Mouse (Mus musculus): ENCODE data around the gene Vezf1. TPM values are rescaled to one million over a fixed set of nuclear protein-coding genes. Genes with fewer than 3 reads are reported as not detected.

The Vezf1 gene
- polyA plus RNA-seq, 1 experiment from 2014 or later = 23.3 TPM

DNA sequence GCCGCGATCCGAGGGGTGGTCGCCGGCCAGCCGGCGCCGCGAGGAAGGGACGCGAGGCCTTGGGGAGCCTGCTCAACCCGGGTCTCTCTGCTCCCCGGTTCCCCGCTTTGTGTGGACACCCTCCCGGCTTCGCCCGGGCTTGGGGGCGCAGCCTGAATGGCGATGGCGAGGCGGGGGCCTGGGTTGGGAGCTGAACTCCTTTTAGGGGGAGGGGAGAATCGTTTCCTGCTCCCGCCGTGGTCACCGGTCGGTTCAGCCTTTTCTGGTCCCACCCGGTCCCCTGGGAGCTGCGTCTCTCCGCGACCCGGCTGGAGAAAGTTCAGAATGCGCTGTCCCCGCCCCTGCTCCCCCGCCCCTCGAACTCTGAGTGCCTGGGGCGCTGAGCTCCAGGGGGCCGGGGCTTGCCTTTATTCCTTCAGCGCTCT, 31.5 kb downstream of the Vezf1 start:
- ATAC-seq = peak; percentile 59
- Histone ChIP-seq H3K9ac (ENCODE audit: low read depth, low read length) (peak overlapping the region; percentile 89), H3K36me3 (ENCODE audit: control insufficient read depth, insufficient read depth, low read length) (no peaks in the 10 kb centered on the region), H3K4me2 (ENCODE audit: low read depth, low read length) (peak overlapping the region; percentile 95), H3K4me1 (ENCODE audit: control insufficient read depth, insufficient read depth, low read length) (peaks cover 15% of the 10 kb centered on the region; the same call in 1 of the 2 replicates), H3K9me3 (ENCODE audit: control insufficient read depth, low read length) (no peaks in the 10 kb centered on the region), H3K27ac (ENCODE audit: low read length) (peak overlapping the region; percentile 91), H3K27me3 (replicated peaks; ENCODE audit: control insufficient read depth, insufficient read depth, low read length) (no peaks in the 10 kb centered on the region), H3K4me3 (ENCODE audit: low read length) (peak overlapping the region; percentile 78)
- WGBS = 1% methylated on average over 36 of the region's 38 CpGs

DNA sequence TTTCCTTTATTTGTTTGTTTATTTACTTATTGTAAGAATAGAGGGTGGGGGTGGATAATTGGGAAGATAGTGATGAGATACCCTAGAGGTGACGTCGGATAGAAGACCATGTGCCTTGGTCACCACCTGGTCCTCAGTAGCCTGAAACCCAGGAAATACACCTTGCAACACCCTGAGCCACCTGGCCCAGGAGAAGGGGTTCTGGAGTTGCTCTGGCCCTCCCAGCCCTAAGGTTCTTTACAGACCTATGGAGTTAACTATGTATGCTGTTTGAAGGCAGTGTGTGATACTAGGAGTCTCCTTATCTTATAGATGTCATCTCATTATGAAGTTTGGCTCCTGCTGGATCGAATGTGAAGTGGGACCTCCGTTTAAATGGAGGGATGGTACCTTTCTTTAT, 32.1 kb downstream of the Vezf1 start:
- H3K4me3 ChIP-seq (ENCODE audit: low read length) = peak overlapping the region; percentile 78
- H3K9me3 ChIP-seq (ENCODE audit: control insufficient read depth, low read length) = no peaks in the 10 kb centered on the region
- no peaks in the 10 kb centered on the region for H3K27me3 ChIP-seq (replicated peaks; ENCODE audit: control insufficient read depth, insufficient read depth, low read length)
- H3K9ac ChIP-seq (ENCODE audit: low read depth, low read length) = no peak overlapping the region
- H3K27ac ChIP-seq (ENCODE audit: low read length) = no peak overlapping the region
- no peaks in the 10 kb centered on the region for H3K36me3 ChIP-seq (ENCODE audit: control insufficient read depth, insufficient read depth, low read length)
- WGBS = 47% methylated on average over 4 of the region's 4 CpGs
- H3K4me1 ChIP-seq (ENCODE audit: control insufficient read depth, insufficient read depth, low read length) = peaks cover 15% of the 10 kb centered on the region; the same call in 1 of the 2 replicates
- peak overlapping the region; percentile 95 for H3K4me2 ChIP-seq (ENCODE audit: low read depth, low read length)
- no peak for ATAC-seq

DNA sequence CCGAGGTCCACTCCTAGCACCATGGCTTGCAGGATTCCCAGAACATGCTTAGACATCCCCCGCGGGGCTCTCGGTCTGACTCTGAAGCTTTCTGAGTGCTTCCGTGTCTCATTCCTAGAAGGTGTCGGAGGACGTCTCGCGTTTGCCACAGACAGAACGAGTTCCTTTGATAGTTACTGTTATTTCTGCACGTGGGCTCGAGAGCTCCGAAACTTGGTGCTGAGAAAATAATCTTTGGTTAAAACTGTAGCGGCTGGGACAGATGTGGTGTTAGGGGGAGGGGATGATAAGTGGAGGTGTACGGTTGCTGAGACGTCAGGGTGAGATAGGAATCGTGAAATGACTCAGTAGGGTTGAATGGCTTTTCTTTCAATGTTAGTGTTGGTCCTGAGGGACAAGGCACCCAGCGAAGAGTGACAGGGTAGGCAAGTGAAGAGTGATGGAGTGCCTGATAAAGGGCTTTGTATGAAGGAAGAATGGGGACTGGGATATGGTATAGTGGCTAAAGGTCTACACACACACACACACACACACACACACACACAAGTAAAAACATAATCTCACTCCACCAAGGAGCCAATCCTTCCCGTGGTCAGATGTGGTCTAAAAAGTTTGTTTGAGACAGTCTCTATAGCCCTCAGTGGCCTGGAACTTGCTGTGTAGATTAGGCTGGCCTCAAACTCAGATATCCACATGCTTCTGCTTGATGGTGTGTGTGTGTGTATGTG, 35.3 kb downstream of the Vezf1 start:
- no peaks in the 10 kb centered on the region for H3K27me3 ChIP-seq (replicated peaks; ENCODE audit: control insufficient read depth, insufficient read depth, low read length)
- H3K4me2 ChIP-seq (ENCODE audit: low read depth, low read length) = no peak overlapping the region
- no peak for ATAC-seq
- H3K4me3 ChIP-seq (ENCODE audit: low read length) = no peak overlapping the region
- WGBS = 93% methylated on average over 19 of the region's 19 CpGs
- no peak overlapping the region for H3K9ac ChIP-seq (ENCODE audit: low read depth, low read length)
- no peaks in the 10 kb centered on the region for H3K9me3 ChIP-seq (ENCODE audit: control insufficient read depth, low read length)
- H3K27ac ChIP-seq (ENCODE audit: low read length) = no peak overlapping the region
- peaks cover 4% of the 10 kb centered on the region; the same call in 1 of the 2 replicates for H3K4me1 ChIP-seq (ENCODE audit: control insufficient read depth, insufficient read depth, low read length)
- H3K36me3 ChIP-seq (ENCODE audit: control insufficient read depth, insufficient read depth, low read length) = no peaks in the 10 kb centered on the region

- H3K4me2 ChIP-seq (ENCODE audit: low read depth, low read length) = no peak overlapping the region
- WGBS = 65% methylated on average over 6 of the region's 6 CpGs
- no peak for ATAC-seq
- no peaks in the 10 kb centered on the region for H3K4me1 ChIP-seq (ENCODE audit: control insufficient read depth, insufficient read depth, low read length)
- H3K27me3 ChIP-seq (replicated peaks; ENCODE audit: control insufficient read depth, insufficient read depth, low read length) = no peaks in the 10 kb centered on the region
- H3K27ac ChIP-seq (ENCODE audit: low read length) = no peak overlapping the region
- no peak overlapping the region for H3K9ac ChIP-seq (ENCODE audit: low read depth, low read length)
- H3K36me3 ChIP-seq (ENCODE audit: control insufficient read depth, insufficient read depth, low read length) = no peaks in the 10 kb centered on the region
- H3K4me3 ChIP-seq (ENCODE audit: low read length) = no peak overlapping the region
- no peaks in the 10 kb centered on the region for H3K9me3 ChIP-seq (ENCODE audit: control insufficient read depth, low read length)
These were observed 37.6 kb downstream of the Vezf1 start for GRCm38 (mm10) chr11:88105494-88106291.

- 58% methylated on average over 8 of the region's 8 CpGs for WGBS
- ATAC-seq = no peak
- Histone ChIP-seq H3K9ac (ENCODE audit: low read depth, low read length) (no peak overlapping the region), H3K27ac (ENCODE audit: low read length) (no peak overlapping the region), H3K4me3 (ENCODE audit: low read length) (no peak overlapping the region), H3K36me3 (ENCODE audit: control insufficient read depth, insufficient read depth, low read length) (no peaks in the 10 kb centered on the region), H3K27me3 (replicated peaks; ENCODE audit: control insufficient read depth, insufficient read depth, low read length) (no peaks in the 10 kb centered on the region), H3K9me3 (ENCODE audit: control insufficient read depth, low read length) (no peaks in the 10 kb centered on the region), H3K4me1 (ENCODE audit: control insufficient read depth, insufficient read depth, low read length) (no peaks in the 10 kb centered on the region), H3K4me2 (ENCODE audit: low read depth, low read length) (no peak overlapping the region)
These were observed 38.1 kb downstream of the Vezf1 start for GRCm38 (mm10) chr11:88106292-88106554.

DNA sequence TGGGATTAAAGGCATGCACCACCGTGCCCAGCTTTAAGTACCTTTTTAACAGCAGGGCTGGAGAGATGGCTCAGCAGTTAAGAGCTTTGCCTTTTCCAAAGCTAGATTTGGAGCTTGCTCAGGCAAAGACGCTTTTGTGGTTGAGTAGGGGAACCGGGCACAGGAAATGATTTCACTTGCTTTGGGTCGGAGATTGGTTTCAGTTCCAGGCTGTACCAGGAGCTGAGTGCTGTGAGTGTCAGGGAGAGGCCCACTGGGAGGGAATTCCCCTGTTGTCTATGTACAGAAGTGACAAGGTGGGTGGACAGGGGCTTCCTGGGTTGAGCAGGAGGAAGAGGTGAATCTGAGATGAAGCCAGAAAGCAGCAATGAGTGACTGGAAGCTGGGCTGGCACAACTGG, 39.3 kb downstream of the Vezf1 start:
- Histone ChIP-seq H3K4me3 (ENCODE audit: low read length) (no peak overlapping the region), H3K36me3 (ENCODE audit: control insufficient read depth, insufficient read depth, low read length) (no peaks in the 10 kb centered on the region), H3K4me2 (ENCODE audit: low read depth, low read length) (no peak overlapping the region), H3K9me3 (ENCODE audit: control insufficient read depth, low read length) (no peaks in the 10 kb centered on the region), H3K27ac (ENCODE audit: low read length) (no peak overlapping the region), H3K9ac (ENCODE audit: low read depth, low read length) (no peak overlapping the region), H3K4me1 (ENCODE audit: control insufficient read depth, insufficient read depth, low read length) (peaks cover 6% of the 10 kb centered on the region; the same call in 1 of the 2 replicates), H3K27me3 (replicated peaks; ENCODE audit: control insufficient read depth, insufficient read depth, low read length) (no peaks in the 10 kb centered on the region)
- no peak for ATAC-seq
- 72% methylated on average over 4 of the region's 4 CpGs for WGBS

DNA sequence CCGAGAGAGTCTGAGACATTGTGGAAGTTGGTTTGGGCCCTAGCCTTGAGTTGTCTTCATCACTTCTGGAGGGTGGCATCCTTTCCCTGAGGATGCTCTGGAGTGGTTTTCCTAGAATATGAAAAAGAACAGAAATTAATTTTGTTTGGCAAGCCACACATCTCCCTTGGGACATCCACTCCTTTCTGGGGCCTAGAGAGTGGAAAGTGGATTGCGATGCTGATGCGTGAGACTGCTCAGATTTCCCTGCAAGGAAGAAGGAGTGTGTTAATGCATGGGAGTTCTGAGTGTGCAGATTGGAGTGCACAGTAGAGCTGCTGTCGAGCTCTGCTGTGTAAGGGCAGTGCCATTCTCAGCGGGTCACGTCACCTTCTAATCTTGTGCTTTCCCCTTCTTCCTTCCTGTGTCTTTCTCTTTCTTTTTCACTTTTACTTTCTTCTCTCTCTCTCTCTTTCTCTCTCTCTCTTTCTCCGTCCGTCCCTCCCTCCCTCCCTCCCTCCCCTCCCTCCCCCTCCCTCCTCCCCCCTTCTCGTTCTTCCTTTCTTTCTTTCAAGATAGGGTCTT, 42.0 kb downstream of the Vezf1 start:
- Histone ChIP-seq H3K4me2 (ENCODE audit: low read depth, low read length) (no peak overlapping the region), H3K36me3 (ENCODE audit: control insufficient read depth, insufficient read depth, low read length) (no peaks in the 10 kb centered on the region), H3K9me3 (ENCODE audit: control insufficient read depth, low read length) (no peaks in the 10 kb centered on the region), H3K4me1 (ENCODE audit: control insufficient read depth, insufficient read depth, low read length) (peaks cover 29% of the 10 kb centered on the region), H3K4me3 (ENCODE audit: low read length) (no peak overlapping the region), H3K27ac (ENCODE audit: low read length) (no peak overlapping the region), H3K9ac (ENCODE audit: low read depth, low read length) (no peak overlapping the region), H3K27me3 (replicated peaks; ENCODE audit: control insufficient read depth, insufficient read depth, low read length) (no peaks in the 10 kb centered on the region)
- 68% methylated on average over 9 of the region's 9 CpGs for WGBS
- no peak for ATAC-seq

GRCm38 (mm10) chr11:88112078-88112477, 44.0 kb downstream of the Vezf1 start:
- Histone ChIP-seq H3K36me3 (ENCODE audit: control insufficient read depth, insufficient read depth, low read length) (no peaks in the 10 kb centered on the region), H3K4me3 (ENCODE audit: low read length) (no peak overlapping the region), H3K9ac (ENCODE audit: low read depth, low read length) (no peak overlapping the region), H3K27me3 (replicated peaks; ENCODE audit: control insufficient read depth, insufficient read depth, low read length) (no peaks in the 10 kb centered on the region), H3K9me3 (ENCODE audit: control insufficient read depth, low read length) (no peaks in the 10 kb centered on the region), H3K27ac (ENCODE audit: low read length) (0 out of 2 replicates have a peak overlapping the region, but pooled peaks have one; percentile 18), H3K4me1 (ENCODE audit: control insufficient read depth, insufficient read depth, low read length) (peaks cover 44% of the 10 kb centered on the region), H3K4me2 (ENCODE audit: low read depth, low read length) (no peak overlapping the region)
- 56% methylated on average over 13 of the region's 13 CpGs for WGBS
- ATAC-seq = no peak

DNA sequence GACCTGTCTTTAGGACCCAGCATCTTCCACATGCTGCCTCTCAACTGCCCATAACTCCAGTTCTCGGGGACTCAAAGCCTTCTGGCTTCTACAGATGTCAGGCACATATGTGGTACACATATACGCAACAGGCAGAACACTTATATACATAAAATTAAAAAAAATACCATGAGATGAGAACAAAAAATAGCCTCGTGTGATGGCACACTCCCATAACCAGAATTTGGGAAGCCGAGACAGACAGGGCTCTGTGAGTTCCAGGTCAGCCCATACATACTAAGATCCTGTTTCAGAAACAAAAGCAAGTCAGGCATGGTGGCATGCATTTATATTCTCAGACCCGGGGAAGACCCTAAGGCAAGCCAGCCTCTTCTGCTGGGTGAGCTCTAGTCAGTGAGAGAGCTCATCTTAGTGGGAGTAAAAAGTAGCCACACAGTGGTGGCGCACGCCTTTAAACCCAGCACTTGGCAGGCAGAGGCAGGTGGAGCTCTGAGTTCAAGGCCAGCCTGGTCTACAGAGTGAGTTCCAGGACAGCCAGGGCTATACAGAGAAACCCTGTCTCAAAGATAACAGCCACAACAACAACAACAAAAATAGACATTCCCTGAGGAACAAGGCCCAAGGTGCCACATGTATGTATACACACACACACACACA, 44.7 kb downstream of the Vezf1 start:
- H3K27ac ChIP-seq (ENCODE audit: low read length) = no peak overlapping the region
- H3K4me1 ChIP-seq (ENCODE audit: control insufficient read depth, insufficient read depth, low read length) = peaks cover 51% of the 10 kb centered on the region
- WGBS = 84% methylated on average over 7 of the region's 7 CpGs

More for the DNA sequence above, 44.7 kb downstream of the Vezf1 start:
- H3K27me3 ChIP-seq (replicated peaks; ENCODE audit: control insufficient read depth, insufficient read depth, low read length) = no peaks in the 10 kb centered on the region
- no peaks in the 10 kb centered on the region for H3K9me3 ChIP-seq (ENCODE audit: control insufficient read depth, low read length)
- H3K36me3 ChIP-seq (ENCODE audit: control insufficient read depth, insufficient read depth, low read length) = no peaks in the 10 kb centered on the region
- H3K9ac ChIP-seq (ENCODE audit: low read depth, low read length) = no peak overlapping the region
- ATAC-seq = no peak
- H3K4me3 ChIP-seq (ENCODE audit: low read length) = no peak overlapping the region
- H3K4me2 ChIP-seq (ENCODE audit: low read depth, low read length) = no peak overlapping the region
